Mouse (Mus musculus) limb, embryonic 14.5 days (tissue): Measurements from ENCODE around the gene Foxr1. TPM values are rescaled to one million over a fixed set of nuclear protein-coding genes. Genes with fewer than 3 reads are reported as not detected.

ENCODE experiments used
- ATAC-seq: fragments of 200-750 bp; cut with Nextera tagmentation; 2 replicates; pipeline ENCODE4 v1.8.0; 2017; ENCODE audit warnings: low read depth, moderate number of reproducible peaks, moderate TSS enrichment; ENCODE audit not compliant: low FRiP score
- DNase-seq: peaks from one replicate; pipeline ENCODE4 v3.0.0-alpha.2; 2015; ENCODE audit warnings: low spot score
- H3K27ac ChIP-seq: fragments of 300-500 bp; sonication (generic); replicated peaks from 2 replicates; pipeline ENCODE4 v1.5.1; 2014; ENCODE audit warnings: low read depth, mild to moderate bottlenecking, low read length, moderate library complexity, mixed read lengths
- H3K27me3 ChIP-seq: fragments of 300-500 bp; sonication (generic); 2 replicates; pipeline ENCODE4 v1.6.1; 2014; ENCODE audit warnings: low read length, mixed read lengths; ENCODE audit not compliant: control insufficient read depth, insufficient read depth
- H3K36me3 ChIP-seq: fragments of 300-500 bp; sonication (generic); 2 replicates; pipeline ENCODE4 v1.6.1; 2014; ENCODE audit warnings: mild to moderate bottlenecking, low read length, moderate library complexity, mixed read lengths; ENCODE audit not compliant: control insufficient read depth, insufficient read depth
- H3K4me1 ChIP-seq: fragments of 300-500 bp; sonication (generic); 2 replicates; pipeline ENCODE4 v1.6.1; 2014; ENCODE audit warnings: antibody characterized with exemption, low read length, mixed read lengths; ENCODE audit not compliant: control insufficient read depth, insufficient read depth
- H3K4me2 ChIP-seq: fragments of 300-500 bp; sonication (generic); replicated peaks from 2 replicates; pipeline ENCODE4 v1.6.1; 2014; ENCODE audit warnings: low read depth, mild to moderate bottlenecking, low read length, moderate library complexity; ENCODE audit not compliant: severe bottlenecking
- H3K4me3 ChIP-seq: fragments of 300-500 bp; sonication (generic); replicated peaks from 2 replicates; pipeline ENCODE4 v1.5.1; 2014; ENCODE audit warnings: low read length
- H3K9ac ChIP-seq: fragments of 300-500 bp; sonication (generic); 2 replicates; pipeline ENCODE4 v1.6.1; 2014; ENCODE audit warnings: mild to moderate bottlenecking, low read depth, low read length, moderate library complexity; ENCODE audit not compliant: severe bottlenecking
- H3K9me3 ChIP-seq: fragments of 300-500 bp; sonication (generic); 2 replicates; pipeline ENCODE4 v1.6.1; 2016; ENCODE audit warnings: low read length; ENCODE audit not compliant: control insufficient read depth
- POLR2A ChIP-seq: fragments of 200-500 bp; IDR thresholded peaks from 2 replicates; pipeline ENCODE4 v1.8.0; 2012; ENCODE audit warnings: inconsistent platforms, mild to moderate bottlenecking, moderate library complexity, borderline replicate concordance; ENCODE audit not compliant: insufficient read depth, insufficient read length; ENCODE audit errors: extremely low read depth
- WGBS: fragments of 180-500 bp; shearing (Covaris S2); extraction: QIAGEN DNeasy Blood & Tissue Kit; methylation state at CpG from one replicate; pipeline ENCODE4 v1.1.7; 2014; 5-methylcytosine and 5-hydroxymethylcytosine counted together
- microRNA-seq: library from miRNA; unstranded; fragments of <30 nt; microRNA quantifications from one replicate; pipeline ENCODE4, GENCODE M21; 2016
- polyA plus RNA-seq, 2 experiments: library from polyadenylated mRNA; depleted of rRNA in 1 of 2; stranded (reverse) in 1 of 2; unstranded in 1 of 2; fragments of >200 nt; fragmentation: Nextera tagmentation in 1 of 2; extraction: Ambion mirVana in 1 of 2; gene quantifications; 2 replicates each; pipeline versions ENCODE4 v1.2.1 to v1.2.3; 2012 to 2014

The Foxr1 gene
- polyA plus RNA-seq, 2 experiments, result not detected

GRCm38 (mm10) chr9:44384596-44384995 lies 56.3 kb downstream of the Foxr1 start:
- peaks cover 83% of the 10 kb centered on the region for H3K36me3 ChIP-seq
- TF ChIP-seq POLR2A, result no peak
- H3K9ac ChIP-seq, result no peak overlapping the region
- no peaks in the 10 kb centered on the region for H3K27me3 ChIP-seq
- H3K9me3 ChIP-seq, result no peaks in the 10 kb centered on the region
- DNase-seq (no peak), ATAC-seq (no peak)
- WGBS, result 95% methylated on average over 13 of the region's 13 CpGs
- H3K27ac ChIP-seq, result no peak overlapping the region
- no peak overlapping the region for H3K4me3 ChIP-seq
- H3K4me2 ChIP-seq, result no peak overlapping the region
- H3K4me1 ChIP-seq, result peaks cover 7% of the 10 kb centered on the region

Small RNA genes lying within 50 kb of the gene (microRNA-seq; reads per million reads assigned to microRNA genes)
- not detected for gene Mir7085

Other genes with a start within 250 kb of the Foxr1 start
- gene Cbl, start 207.1 kb downstream of the Foxr1 start, polyA plus RNA-seq (2012; rRNA removed), result 18.3 and 21.0 TPM in 2 replicates
- gene Cbl, start 207.1 kb downstream of the Foxr1 start, polyA plus RNA-seq (2014; fragmentation: Nextera tagmentation; extraction: Ambion mirVana), result 15.6 and 16.8 TPM in 2 replicates
- not detected in 2 replicates for gene Ccdc153, start 200.5 kb downstream of the Foxr1 start, polyA plus RNA-seq (2012; rRNA removed)
- not detected in 2 replicates for gene Ccdc153, start 200.5 kb downstream of the Foxr1 start, polyA plus RNA-seq (2014; fragmentation: Nextera tagmentation; extraction: Ambion mirVana)
- 0.13 and 0.15 TPM in 2 replicates for gene Pdzd3, start 189.7 kb downstream of the Foxr1 start, polyA plus RNA-seq (2012; rRNA removed)
- not detected in 2 replicates for gene Pdzd3, start 189.7 kb downstream of the Foxr1 start, polyA plus RNA-seq (2014; fragmentation: Nextera tagmentation; extraction: Ambion mirVana)
- 8.6 and 10.5 TPM in 2 replicates for gene Nlrx1, start 172.5 kb downstream of the Foxr1 start, polyA plus RNA-seq (2012; rRNA removed)
- 12.6 and 13.5 TPM in 2 replicates for gene Nlrx1, start 172.5 kb downstream of the Foxr1 start, polyA plus RNA-seq (2014; fragmentation: Nextera tagmentation; extraction: Ambion mirVana)
- 20.8 and 35.7 TPM in 2 replicates for gene Abcg4, start 152.5 kb downstream of the Foxr1 start, polyA plus RNA-seq (2012; rRNA removed)
- gene Abcg4, start 152.5 kb downstream of the Foxr1 start, polyA plus RNA-seq (2014; fragmentation: Nextera tagmentation; extraction: Ambion mirVana), result 4.8 and 5.0 TPM in 2 replicates
- 39.4 and 46.7 TPM in 2 replicates for gene Hinfp, start 135.5 kb downstream of the Foxr1 start, polyA plus RNA-seq (2012; rRNA removed)
- 18.0 and 22.0 TPM in 2 replicates for gene Hinfp, start 135.5 kb downstream of the Foxr1 start, polyA plus RNA-seq (2014; fragmentation: Nextera tagmentation; extraction: Ambion mirVana)
- 19.6 and 23.1 TPM in 2 replicates for gene C2cd2l, start 120.9 kb downstream of the Foxr1 start, polyA plus RNA-seq (2012; rRNA removed)
- gene C2cd2l, start 120.9 kb downstream of the Foxr1 start, polyA plus RNA-seq (2014; fragmentation: Nextera tagmentation; extraction: Ambion mirVana), result 7.5 and 8.0 TPM in 2 replicates
- 47.9 and 71.0 TPM in 2 replicates for gene Dpagt1, start 115.1 kb downstream of the Foxr1 start, polyA plus RNA-seq (2012; rRNA removed)
- gene Dpagt1, start 115.1 kb downstream of the Foxr1 start, polyA plus RNA-seq (2014; fragmentation: Nextera tagmentation; extraction: Ambion mirVana), result 39.4 and 39.5 TPM in 2 replicates
- 311 and 451 TPM in 2 replicates for gene H2afx, start 106.4 kb downstream of the Foxr1 start, polyA plus RNA-seq (2012; rRNA removed)
- 256 and 275 TPM in 2 replicates for gene H2afx, start 106.4 kb downstream of the Foxr1 start, polyA plus RNA-seq (2014; fragmentation: Nextera tagmentation; extraction: Ambion mirVana)
- gene Hmbs, start 96.9 kb downstream of the Foxr1 start, polyA plus RNA-seq (2012; rRNA removed), result 60.1 and 61.3 TPM in 2 replicates
- gene Hmbs, start 96.9 kb downstream of the Foxr1 start, polyA plus RNA-seq (2014; fragmentation: Nextera tagmentation; extraction: Ambion mirVana), result 97.1 and 102 TPM in 2 replicates
- gene Vps11, start 79.5 kb downstream of the Foxr1 start, polyA plus RNA-seq (2012; rRNA removed), result 28.5 and 32.9 TPM in 2 replicates
- gene Vps11, start 79.5 kb downstream of the Foxr1 start, polyA plus RNA-seq (2014; fragmentation: Nextera tagmentation; extraction: Ambion mirVana), result 27.8 and 29.9 TPM in 2 replicates
- gene Hyou1, start 61.6 kb downstream of the Foxr1 start, polyA plus RNA-seq (2012; rRNA removed), result 64.1 and 64.4 TPM in 2 replicates
- 27.5 and 28.5 TPM in 2 replicates for gene Hyou1, start 61.6 kb downstream of the Foxr1 start, polyA plus RNA-seq (2014; fragmentation: Nextera tagmentation; extraction: Ambion mirVana)
- gene Slc37a4, start 44.3 kb downstream of the Foxr1 start, polyA plus RNA-seq (2012; rRNA removed), result 17.5 and 21.6 TPM in 2 replicates
- 12.5 and 16.0 TPM in 2 replicates for gene Slc37a4, start 44.3 kb downstream of the Foxr1 start, polyA plus RNA-seq (2014; fragmentation: Nextera tagmentation; extraction: Ambion mirVana)
- 680 and 1,089 TPM in 2 replicates for gene Rps25, start 34.0 kb downstream of the Foxr1 start, polyA plus RNA-seq (2012; rRNA removed)
- gene Rps25, start 34.0 kb downstream of the Foxr1 start, polyA plus RNA-seq (2014; fragmentation: Nextera tagmentation; extraction: Ambion mirVana), result 2,627 and 2,837 TPM in 2 replicates
- 81.5 and 85.7 TPM in 2 replicates for gene Trappc4, start 33.5 kb downstream of the Foxr1 start, polyA plus RNA-seq (2012; rRNA removed)
- 127 and 144 TPM in 2 replicates for gene Trappc4, start 33.5 kb downstream of the Foxr1 start, polyA plus RNA-seq (2014; fragmentation: Nextera tagmentation; extraction: Ambion mirVana)
- 54.3 and 57.3 TPM in 2 replicates for gene Ccdc84, start 22.6 kb downstream of the Foxr1 start, polyA plus RNA-seq (2012; rRNA removed)
- gene Ccdc84, start 22.6 kb downstream of the Foxr1 start, polyA plus RNA-seq (2014; fragmentation: Nextera tagmentation; extraction: Ambion mirVana), result 24.8 and 25.4 TPM in 2 replicates
- gene Upk2, start 13.8 kb upstream of the Foxr1 start, polyA plus RNA-seq (2012; rRNA removed), result 0.33 and 0.91 TPM in 2 replicates
- gene Upk2, start 13.8 kb upstream of the Foxr1 start, polyA plus RNA-seq (2014; fragmentation: Nextera tagmentation; extraction: Ambion mirVana), result 0.40 TPM in 1 of 2 replicates, not detected in the other
- 41.2 and 53.7 TPM in 2 replicates for gene Bcl9l, start 41.7 kb upstream of the Foxr1 start, polyA plus RNA-seq (2012; rRNA removed)
- gene Bcl9l, start 41.7 kb upstream of the Foxr1 start, polyA plus RNA-seq (2014; fragmentation: Nextera tagmentation; extraction: Ambion mirVana), result 20.5 and 22.7 TPM in 2 replicates
- 0.10 and 0.13 TPM in 2 replicates for gene Cxcr5, start 120.7 kb upstream of the Foxr1 start, polyA plus RNA-seq (2012; rRNA removed)
- gene Cxcr5, start 120.7 kb upstream of the Foxr1 start, polyA plus RNA-seq (2014; fragmentation: Nextera tagmentation; extraction: Ambion mirVana), result 0.30 TPM in 1 of 2 replicates, not detected in the other
- 41.7 and 42.0 TPM in 2 replicates for gene Ddx6, start 163.8 kb upstream of the Foxr1 start, polyA plus RNA-seq (2012; rRNA removed)
- gene Ddx6, start 163.8 kb upstream of the Foxr1 start, polyA plus RNA-seq (2014; fragmentation: Nextera tagmentation; extraction: Ambion mirVana), result 18.5 and 20.4 TPM in 2 replicates
- gene Treh, start 232.1 kb upstream of the Foxr1 start, polyA plus RNA-seq (2012; rRNA removed), result not detected in 2 replicates
- gene Treh, start 232.1 kb upstream of the Foxr1 start, polyA plus RNA-seq (2014; fragmentation: Nextera tagmentation; extraction: Ambion mirVana), result not detected in 2 replicates